Mouse (Mus musculus): ENCODE results near the gene Gm21962.

The Gm21962 gene

DNA sequence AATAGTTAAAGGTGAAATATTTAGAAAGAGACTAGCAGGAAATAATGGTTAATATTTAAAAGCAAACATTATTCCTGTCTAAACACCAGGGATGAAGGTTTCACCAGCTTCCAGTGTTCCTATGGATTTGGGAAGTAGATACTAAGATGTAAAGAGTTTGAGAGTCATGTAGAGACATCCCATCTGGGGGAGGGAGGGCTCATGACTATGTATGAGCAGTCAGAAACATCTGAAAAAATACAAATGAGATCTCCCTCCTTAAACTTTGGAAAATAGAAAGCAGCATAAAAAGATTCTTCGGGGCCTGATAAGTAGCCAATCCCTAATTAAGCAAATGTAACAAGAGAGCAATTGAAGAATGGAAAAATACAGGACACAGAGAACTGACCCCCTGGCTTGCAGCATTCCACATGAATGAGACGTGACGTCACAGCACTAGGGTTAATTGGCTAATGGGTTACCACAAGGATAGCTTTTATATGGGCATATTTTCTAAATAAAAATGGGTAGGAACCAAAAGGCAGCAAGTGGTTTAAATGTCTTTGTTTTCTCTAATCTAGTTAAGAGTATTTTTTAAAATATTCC, 45.3 kb downstream of the Gm21962 start:
- no peak for DNase-seq (ENCODE audit: low spot score in 2 of 2)
